In genomic region chr2:167833290-167833953, GRCm38 (mm10) we compare ENCODE assay signal across 8 mouse cellular contexts.
DNase-seq lines count a peak whose midpoint lies in the region; TF ChIP-seq lines count a peak whose summit lies in the region.

No protein-coding gene starts in this region.

- no peak for TF ChIP-seq CTCF in lung, adult 2 months (IDR thresholded peaks at IDR 0.05; ENCODE audit: insufficient read depth, low read length)

- H3K4me3 ChIP-seq in brown adipose tissue, adult 24 weeks (ENCODE audit: insufficient read depth, low read depth, low read length), result no peak overlapping the region
- H3K4me3 ChIP-seq in lung, adult 2 months (replicated peaks; ENCODE audit: extremely low read depth, low read depth, low read length), result no peak overlapping the region

- DNase-seq in adipocyte (ENCODE audit: low spot score), result peak; percentile 88
- peak; percentile 85 to 91 for DNase-seq in heart, adult 9 months (ENCODE audit: low spot score in 2 of 2)
- peak; percentile 82 for DNase-seq in kidney, adult 18-20 months
- peak; percentile 84 for DNase-seq in lung, adult 2 months
- peak; percentile 84 for DNase-seq in retina, embryonic 14.5 days (ENCODE audit: low spot score)
- DNase-seq in left cerebral cortex, adult 11 months (ENCODE audit: low spot score), result no peak
- DNase-seq in thymus, postnatal 0 days (ENCODE audit: low spot score), result no peak

- 14% methylated on average over 20 of the region's 20 CpGs for WGBS in lung, adult 2 months

- H3K27ac ChIP-seq in brown adipose tissue, adult 24 weeks (replicated peaks; ENCODE audit: low read depth, low read length), result 0 out of 2 replicates have a peak overlapping the region, but pooled peaks have one; percentile 11

- peaks cover 7% of the 10 kb centered on the region; the same call in 1 of the 2 replicates for H3K4me1 ChIP-seq in brown adipose tissue, adult 24 weeks (ENCODE audit: control insufficient read depth, insufficient read depth, insufficient read length, low read length)
- peaks cover 33% of the 10 kb centered on the region for H3K4me1 ChIP-seq in lung, adult 2 months (ENCODE audit: control insufficient read depth, insufficient read depth, low read length)

- peak; percentile 45; the same call in 1 of the 2 replicates for TF ChIP-seq POLR2A in lung, adult 2 months (IDR thresholded peaks at IDR 0.05; ENCODE audit: borderline replicate concordance, extremely low read depth, low read depth, low read length)

Comparison
In these comparisons a context has a peak if more than half of its experiments do, and no peak if none do; other contexts are left out.
1. DNase-seq: peak in adipocyte (single experiment), heart, adult 9 months (2 of 2), kidney, adult 18-20 months (single experiment), lung, adult 2 months (single experiment) and retina, embryonic 14.5 days (single experiment); none in left cerebral cortex, adult 11 months (single experiment) and thymus, postnatal 0 days (single experiment).